Mouse (Mus musculus): ENCODE measurements at regions not wholly inside any gene's neighbourhood (a gene's known extent, or its start where the extent isn't known, plus 50 kb on each side); places are given as distances from the start of the nearest gene placed in this dataset.

DNA sequence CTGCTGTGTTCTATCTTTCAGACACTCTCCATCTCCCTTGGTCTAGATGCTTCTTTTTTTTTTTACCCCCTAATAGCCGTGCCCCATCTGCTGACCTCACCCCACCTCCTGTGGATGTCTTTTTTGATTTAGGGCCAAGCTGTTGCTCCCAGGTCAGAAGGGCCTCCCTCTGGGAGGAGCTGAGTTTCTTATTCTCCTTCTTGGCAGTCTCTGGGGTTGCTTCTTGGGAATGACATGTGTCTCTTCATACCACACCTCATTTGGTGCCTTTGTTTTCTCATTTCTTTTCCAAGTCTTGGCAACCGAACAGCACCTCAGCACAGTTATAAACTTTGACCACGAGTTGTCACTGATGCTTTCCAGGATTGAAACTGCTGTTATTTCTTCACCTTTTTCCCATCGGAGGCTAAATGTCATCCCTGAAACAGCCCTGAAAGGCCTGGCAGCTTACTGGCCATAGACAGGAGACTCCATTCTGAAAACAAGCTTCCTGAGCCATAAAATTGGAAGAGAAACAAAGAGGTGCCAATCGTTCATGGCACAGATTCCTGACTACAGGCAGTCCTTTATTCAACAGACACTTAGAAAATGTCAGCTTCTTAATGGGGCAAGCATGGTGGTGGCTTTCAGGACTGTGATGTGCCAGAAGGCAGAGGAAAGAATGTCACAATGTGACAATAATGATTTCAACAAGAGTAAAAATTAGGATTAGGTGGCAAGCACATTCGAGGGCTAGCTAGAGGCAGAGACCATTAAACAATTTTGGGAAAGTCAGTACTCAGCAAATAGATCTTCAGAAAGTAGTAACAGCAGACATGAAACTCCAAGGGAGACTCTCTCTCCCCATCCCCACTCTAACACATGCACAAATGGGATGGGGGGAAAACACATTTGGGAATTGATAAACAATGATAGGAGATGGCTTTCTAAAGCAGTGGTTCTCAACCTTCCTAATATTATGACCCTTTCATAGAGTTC lies 197.1 kb upstream of the Arrdc4 start:
- TF ChIP-seq POLR2A (IDR thresholded peaks at IDR 0.05; ENCODE audit: insufficient read depth, low read length), result no peak
- no peak for TF ChIP-seq CTCF (IDR thresholded peaks at IDR 0.05; ENCODE audit: low read depth, low read length)
